Mouse (Mus musculus) ZHBTc4 (cell line): ENCODE measurements at regions not wholly inside any gene's neighbourhood (a gene's known extent, or its start where the extent isn't known, plus 50 kb on each side); places are given as distances from the start of the nearest gene placed in this dataset.

ENCODE experiments used
- DNase-seq: peaks from one replicate; pipeline ENCODE4 v3.0.0-alpha.2; 2011; ENCODE audit warnings: low read depth, low spot score

DNA sequence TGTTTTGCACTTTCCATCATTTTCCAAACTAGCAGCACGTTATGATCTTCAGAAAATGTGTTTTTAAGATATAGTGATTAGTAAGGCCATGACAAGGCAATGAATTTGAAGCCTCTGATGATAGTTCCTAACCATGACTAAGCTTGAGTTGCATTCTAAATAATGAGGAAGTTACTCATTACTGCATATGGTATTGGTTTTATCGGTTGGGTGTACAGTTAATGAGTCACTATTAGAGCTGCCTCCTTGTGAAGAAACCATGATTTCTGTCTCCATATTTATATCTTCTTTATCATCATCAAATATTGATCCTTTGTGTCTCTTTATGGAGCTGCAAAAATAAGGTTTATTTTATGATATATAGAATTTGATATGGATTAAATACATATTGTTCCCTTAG lies 4763.5 kb upstream of the Gm7489 start:
- no peak for DNase-seq

DNA sequence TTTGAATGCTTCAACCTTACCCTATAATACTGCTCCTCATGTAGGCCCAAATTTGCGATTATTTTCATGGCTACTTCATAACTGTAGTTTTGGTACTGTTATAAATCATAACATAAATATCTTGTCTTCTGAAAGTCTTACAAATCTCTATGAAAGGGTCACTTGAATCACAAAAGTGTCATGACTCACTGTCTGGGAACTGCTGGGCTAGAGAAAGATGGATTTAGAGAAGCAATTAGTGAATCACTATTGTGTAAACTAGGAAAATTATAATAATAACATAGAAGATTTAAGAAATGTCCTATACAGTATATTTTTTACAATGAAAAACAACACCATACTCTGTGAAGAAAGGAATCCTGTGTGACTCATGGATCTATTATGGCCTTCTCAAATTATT lies 4738.3 kb upstream of the Gm7489 start:
- DNase-seq, result no peak

DNA sequence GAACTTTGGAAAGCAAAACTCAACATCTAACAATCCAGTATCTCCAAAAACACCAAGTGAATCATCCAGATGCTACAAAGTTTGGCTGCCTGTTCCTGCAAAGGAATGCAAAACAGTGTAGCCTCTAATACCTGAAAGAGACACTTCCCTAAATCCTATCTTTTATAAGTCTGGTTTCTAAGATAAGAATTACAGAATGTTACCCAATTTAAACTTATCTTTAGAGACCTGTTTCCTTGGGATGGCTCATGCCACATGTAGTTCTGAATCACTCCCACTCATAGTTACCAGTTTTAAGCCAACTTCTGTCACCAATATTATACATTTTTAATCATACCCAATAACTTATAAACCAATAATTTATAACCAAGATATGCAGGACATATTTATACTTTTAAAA lies 4732.7 kb upstream of the Gm7489 start:
- no peak for DNase-seq

DNA sequence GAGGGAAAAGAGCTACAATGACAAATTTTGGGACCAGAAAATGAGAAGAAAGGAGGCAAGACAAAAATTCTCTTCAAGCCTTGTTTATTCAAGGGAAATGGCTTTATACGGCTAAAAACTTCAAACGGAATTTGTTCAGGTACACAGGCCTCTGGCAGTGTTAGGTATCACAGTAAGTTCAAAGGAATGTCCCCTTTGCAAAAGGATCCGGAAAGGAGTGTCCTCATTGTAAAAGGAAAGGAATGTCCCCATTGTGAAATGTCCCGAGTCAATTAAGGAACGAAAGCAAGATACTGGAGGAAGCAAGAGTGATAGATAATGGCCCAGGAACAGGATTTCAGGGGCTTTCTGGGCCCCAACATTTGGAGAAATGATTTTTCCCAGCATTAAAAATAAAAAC lies 4730.7 kb upstream of the Gm7489 start:
- peak; percentile 50 for DNase-seq

DNA sequence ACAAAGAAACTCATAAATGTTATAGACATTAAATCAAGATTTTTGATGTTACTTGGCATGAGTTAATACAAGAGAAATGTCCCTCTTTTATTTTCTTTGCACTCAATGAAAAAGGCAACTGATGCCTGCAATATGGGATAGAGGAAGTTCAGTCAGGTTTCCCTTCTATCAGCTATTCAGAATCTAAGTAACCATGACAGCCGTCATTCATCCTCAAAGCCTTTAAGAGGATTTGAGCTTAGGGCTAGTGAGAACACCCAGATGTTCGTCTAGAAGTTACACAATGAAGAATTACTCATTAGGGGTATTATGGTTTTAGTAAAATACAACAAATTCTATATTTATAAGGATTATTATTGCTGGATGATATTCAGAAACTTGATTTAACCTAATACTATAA lies 4693.2 kb upstream of the Gm7489 start:
- no peak for DNase-seq

DNA sequence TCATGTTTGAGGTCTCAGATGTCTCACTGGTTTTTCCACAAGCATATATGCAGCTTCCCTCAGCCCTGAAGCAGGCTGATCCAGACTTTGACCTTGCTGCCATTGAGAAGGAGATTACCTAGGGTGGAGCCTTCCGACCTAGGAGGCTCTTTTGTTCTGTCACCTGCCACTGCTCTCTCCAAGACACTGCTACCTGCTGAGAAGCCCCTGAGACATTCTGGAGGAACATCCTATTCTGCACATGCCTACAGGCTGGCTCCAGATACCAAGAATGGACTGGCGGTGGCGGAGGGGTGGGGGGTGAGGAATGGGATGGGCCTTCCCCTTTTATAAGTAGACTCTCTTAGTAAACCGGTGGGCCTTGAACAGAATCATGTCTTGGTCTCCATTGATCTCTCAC lies 4692.1 kb upstream of the Gm7489 start:
- peak; percentile 85 for DNase-seq

DNA sequence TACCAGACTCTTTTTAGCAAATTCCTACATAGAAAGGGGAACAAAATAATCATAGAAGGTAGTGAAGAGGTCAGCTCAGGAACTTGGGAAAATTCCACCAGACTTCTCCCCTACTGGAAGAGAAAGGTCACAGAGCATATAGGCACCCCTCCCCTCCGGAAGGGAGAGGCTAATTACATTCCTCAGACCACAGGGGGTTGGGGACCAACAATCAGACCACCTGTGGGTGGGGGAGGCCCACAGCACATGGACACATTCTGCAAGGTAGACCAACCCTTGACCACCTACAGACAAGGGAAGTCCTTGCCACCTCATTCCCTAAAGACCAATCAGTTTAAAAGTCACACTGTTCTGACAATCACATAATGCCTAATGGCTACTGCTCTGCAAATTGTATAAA lies 4655.6 kb upstream of the Gm7489 start:
- DNase-seq, result peak; percentile 90

DNA sequence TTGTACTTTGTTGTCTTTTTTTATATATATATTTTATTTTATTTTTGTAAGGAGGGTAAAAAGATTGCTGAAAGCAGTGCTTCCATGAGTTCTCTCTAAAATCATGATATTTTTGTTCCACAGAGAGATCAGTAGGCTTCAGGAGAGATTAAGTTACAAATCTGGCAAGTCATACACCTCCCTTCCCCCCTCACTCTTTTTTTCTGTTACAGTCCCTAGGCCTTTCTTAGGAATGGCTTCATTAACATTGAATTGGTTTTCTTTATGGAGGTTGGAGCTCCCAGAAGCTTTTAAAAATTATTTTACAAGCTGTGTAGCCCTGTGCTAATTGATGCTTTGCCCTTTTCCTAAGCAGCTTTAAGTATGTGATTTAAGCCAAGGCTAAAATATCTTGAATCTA lies 4653.9 kb upstream of the Gm7489 start:
- DNase-seq, result no peak

DNA sequence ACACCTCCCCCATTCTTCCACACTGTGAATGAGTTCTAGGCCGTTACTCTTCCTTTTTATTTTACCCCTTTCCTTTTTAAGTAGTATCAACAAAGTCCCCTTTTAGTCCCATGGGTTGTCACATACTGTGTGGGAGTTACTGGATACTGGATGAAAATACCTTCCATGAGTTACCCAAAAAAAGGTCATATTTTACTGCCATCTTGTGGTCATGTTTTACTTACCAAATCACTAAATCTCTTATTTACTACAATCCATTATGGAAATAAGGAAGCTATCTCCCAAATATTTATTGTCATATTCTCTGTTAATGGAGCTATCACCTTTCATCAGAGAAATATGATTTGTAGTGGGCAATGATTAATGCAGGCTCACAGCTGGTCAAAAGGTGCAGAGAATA lies 4614.5 kb upstream of the Gm7489 start:
- DNase-seq, result peak; percentile 13
